Mouse (Mus musculus) monocyte, adult 2 months (primary cell): ENCODE data around the gene Madd.

ENCODE experiments used
- DNase-seq, 2 experiments: peaks; one replicate each; pipeline ENCODE4 v3.0.0; 2022; ENCODE audit warnings: low spot score in 2 of 2, low read depth in 1 of 2

Madd gene

DNA sequence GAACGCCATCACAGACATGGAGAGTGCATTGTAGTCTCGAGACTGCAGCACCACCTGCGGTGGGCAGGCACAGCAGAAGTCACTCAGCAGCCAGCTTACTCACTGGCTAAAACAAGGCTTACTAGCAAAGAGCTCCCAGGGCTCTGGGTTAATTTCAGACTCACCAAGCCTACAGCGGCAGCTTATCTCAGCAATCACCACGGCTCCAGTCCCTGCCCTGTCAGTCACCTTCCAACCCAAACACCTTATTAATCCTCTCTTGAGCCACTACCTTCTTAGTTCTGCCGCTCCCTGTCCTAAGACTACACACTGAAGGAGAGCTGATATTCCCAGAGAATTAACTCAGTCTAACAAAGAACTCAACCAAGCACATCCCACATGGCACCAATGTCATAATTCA, 7.4 kb downstream of the Madd start:
- no peak for DNase-seq

DNA sequence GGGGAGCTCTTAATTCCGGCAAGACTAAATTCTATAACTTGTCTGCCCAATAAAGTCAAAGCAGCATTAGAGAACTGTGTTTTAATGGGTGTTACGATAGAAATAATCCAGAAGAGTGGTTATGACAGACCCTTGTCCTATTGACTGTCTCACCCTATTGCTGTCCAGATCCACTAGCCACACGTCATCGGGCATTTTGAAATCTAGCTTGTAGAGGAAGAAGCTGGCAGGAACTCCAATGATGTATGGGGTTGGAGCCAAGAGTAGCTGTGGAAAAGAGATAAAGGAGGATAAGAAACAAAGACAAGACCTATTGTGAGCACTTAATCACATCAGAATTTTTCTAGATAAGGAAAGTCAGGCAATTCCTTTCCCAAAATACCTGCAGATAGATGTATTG, 8.1 kb downstream of the Madd start:
- no peak for DNase-seq

DNA sequence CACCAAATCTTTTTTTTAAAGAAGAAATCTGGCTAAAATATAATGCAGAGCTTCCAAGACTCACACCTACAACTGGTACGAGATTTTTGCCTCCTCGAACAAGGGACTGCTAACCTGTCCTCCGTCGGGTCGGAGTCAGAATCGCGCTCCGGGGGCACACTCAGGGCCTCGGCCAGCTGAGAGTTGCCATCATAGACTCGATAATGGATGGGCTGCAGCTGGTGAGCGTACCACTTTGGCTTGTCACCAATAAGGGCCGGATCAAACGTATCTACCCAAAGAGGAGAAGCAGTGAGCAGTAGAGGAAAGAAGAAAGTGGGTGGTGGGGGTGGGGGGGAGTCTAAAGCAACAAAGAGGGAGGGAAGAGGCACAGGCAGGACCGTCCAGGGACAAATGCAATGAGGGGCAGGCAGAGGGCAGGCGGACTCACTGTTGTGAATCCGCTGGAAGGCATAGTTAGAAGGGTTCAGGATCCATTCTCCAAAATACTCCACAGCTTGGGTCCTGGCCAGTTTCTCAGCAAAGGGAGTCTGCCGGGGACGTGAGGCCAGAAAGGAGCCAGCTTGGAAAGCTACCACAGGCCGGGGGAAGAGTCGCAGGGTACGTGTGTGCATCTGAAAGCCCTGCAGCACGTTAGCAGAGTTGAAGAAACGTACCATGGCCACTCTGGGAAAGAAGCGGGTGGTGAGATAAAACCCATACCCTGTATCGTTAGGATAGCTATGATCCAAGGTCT, 13.9 kb downstream of the Madd start:
- DNase-seq = no peak

DNA sequence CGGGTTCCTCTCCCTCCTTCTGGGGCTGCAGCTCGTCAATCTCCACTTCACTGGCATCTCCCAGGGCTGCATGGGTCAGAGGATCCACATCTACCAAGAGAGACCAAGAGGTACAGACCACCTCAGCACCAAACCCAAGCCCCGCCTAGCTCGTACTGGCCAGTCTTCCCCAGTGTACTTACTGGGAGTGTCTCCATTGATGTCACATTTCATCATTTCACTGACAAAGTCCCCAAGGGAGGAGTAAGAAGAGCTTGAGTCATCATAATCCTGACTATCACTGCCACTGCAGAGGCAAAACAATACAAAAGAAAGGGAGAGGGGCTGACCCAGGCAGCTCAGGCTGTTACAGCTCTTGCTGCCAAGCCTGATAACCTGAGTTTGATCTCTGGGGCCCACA, 16.0 kb downstream of the Madd start:
- DNase-seq = no peak

DNA sequence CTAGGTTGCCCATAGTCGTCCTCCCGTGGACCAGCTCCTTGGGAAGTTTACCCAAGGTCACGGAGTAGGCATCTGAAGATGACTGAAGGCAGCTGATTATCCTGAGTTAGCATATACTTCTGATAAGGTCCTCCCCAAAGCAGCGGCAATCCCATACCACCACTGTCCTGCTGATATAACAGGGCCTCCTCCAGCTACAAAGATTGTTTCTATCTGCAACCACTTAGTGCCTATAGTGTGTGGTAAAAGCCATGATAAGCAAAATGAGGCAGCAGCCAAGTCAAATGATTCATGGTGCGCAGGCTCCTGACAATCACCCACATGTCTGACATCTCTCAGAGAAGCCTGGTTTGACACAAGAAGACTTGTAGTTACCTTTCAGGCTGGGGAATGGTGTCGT, 18.6 kb downstream of the Madd start:
- no peak for DNase-seq

DNA sequence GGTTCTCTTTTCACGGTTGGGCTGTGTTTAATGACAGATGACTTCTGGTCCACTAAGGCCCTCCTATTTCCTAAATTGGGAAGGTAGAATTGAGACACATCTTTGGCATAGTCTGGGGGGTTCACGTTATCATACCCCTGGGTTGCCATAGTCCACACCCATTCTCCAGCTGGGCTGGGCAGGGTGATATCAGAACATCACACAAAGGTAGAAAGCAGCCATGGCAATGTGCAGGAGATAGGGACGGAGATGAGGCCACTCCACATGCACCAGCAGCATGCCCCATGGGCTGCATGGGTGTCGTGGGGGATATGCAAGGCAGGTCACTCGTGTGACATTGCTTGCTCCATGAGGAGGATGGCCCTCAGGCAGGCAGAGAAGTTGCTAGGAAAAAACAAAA, 20.1 kb downstream of the Madd start:
- no peak for DNase-seq

DNA sequence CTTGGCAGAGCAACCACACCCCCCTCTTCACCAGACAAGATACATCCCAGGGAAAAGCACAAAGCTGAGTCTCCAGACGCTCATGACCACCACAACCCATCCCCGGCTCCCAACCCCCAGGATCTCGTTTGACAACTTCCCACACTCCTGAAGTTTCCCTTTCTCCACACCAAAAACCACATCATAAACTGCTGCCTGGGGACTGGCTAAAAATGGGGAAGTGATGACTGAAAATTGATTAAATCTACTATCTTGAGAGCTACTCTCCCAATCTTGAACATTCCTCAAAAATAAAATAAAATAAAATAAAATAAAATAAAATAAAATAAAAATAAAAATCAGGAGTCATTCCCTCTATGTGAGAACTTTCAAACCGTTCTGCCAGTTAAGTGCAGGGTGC, 20.7 kb downstream of the Madd start:
- no peak for DNase-seq

DNA sequence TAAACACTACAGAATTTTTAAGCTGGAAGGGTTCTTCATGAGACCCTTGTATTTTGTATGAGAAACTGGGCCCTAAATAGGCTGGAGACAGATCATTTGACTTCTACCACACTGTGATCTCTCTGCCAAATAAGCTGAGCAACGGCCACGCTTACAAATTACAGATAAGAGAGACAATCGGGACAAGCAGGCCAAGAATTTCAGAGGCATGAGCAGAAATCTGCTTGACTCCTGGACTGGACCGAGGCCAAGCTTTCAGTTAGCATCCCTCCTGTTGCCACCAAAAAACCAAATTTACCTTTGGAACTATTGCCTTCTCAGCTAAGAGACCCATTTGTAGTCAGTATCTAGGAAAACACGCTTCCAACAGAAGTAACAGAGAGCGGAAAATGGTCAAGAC, 23.0 kb downstream of the Madd start:
- DNase-seq = no peak

DNA sequence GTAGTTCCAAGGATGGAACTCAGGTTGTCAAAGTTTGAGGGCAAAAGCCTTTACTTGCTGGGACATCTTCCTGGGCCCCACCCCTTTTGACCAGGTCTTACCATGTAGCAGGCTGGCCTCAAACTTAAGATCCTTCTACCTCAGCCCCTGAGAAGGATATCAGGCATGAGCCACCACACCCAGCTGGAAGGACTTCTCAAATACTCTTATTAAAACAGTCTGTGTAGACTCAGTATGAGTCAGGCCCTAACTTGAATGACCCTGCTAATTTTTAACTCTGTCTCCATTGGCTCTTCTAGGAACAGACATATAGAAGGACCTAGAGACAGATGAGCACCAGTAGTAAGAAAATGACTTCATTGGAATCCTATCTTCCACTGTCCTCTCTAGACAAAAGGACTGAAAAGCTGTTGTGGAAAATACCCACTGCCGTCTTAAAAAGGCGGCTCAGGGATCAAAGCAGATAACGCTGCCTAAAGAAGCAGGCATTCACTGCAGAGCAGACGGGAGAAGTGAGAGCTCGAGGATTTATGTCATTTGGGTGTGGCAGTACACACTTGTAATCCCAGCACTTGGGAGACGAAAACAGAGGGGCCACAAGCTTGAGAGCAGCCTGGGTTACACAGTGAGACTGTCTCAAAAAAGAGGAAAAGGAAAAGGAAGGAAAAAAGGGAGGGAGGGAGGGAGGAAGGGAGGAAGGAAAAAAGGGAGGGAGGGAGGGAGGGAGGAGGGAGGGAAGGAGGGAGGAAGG, 26.5 kb downstream of the Madd start:
- DNase-seq = no peak

DNA sequence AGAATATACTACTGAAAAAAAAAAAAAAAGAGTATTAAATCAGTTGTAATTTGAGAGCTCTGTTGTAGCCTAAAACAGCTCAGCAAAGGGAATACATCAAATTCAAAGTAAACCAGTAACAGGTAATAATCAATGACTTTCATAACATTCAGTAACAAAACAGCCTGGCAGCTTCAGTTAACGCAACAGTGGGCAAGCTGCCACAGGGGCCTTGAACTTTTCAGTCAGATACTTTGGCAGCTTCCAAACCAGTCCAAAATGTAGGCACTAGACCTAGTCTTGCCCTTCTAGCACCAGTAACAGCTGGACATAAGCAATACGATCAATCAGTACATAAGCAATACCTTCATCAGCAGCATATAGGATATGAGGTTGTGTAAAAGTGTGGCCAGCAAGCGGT, 29.5 kb downstream of the Madd start:
- DNase-seq = no peak

DNA sequence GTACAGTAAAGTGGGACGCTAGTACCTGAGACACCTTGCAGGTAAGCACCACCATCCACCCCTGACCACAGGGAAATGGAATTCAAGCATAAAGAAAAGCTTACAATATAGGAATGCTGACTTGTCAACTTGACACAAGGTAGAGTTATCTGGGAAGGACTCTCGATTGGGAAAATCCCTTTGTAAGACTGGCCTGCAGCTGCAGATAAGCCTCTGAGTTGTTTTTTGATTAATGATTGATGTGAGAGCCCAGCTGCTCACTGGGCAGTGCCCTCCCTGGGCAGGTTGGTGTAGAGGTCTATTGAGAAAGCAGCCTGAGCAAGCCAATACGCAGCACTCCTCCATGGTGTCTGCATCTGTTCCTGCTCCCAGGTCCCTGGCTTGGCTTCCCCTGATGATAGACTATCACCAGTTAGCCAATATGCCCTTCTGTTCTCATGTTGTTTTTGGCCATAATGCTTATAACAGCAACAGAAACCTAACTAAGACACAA, 30.7 kb downstream of the Madd start:
- DNase-seq = no peak

DNA sequence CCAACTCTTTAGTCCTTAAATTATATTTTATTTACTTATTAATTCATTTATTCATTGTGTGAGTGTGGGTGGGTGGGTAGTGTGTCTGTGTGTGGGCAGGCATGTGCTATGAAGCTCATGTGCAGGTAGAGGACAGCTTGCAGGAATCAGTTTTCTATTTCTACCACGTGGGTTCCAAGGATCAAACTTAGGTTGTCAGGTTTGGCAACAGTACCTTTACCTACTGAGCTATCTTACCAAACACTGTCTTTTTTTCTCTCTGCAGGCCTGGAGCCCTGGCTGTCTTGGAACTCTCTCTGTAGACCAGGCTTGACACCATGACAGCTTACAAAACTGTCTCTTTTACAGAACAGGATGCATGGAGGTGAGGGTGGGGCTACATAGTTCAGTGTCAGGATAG, 32.3 kb downstream of the Madd start:
- no peak for DNase-seq

DNA sequence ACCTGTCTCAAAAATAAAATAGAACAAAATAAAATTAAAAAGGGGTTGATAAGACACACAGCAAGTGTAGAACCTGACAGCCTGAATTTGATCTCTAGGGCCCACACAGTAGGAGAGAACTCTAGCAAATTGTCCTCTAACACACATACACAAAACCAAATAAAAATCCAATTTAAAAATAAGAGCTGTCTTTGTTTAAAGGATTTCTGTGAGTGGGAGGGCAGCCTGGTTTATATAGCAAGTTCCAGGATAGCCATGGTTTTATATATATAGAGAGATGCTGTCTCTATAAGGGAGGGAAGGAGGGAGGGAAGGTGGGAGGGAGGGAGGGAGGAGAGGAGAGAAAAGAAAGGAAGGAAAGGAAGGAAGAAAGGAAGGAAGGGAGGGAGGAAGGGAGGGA, 35.5 kb downstream of the Madd start:
- no peak for DNase-seq

DNA sequence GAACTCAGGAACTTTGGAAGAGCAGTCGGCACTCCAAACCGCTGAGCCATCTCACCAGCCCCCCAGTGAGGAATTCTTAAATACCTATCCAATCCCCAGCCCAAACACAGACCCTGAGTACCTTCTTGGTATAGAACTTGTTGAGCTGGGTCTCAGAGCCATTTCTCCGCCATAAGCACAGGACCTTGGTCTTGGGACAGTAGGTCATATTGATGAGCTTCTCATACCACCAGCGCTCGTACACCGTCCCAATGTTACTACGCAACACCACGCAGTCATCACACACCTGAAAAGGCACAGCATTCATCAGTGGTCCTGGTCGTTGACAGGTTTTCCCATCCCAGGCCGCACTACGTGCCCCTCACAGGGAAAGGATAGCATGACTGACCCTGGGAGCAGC, 40.2 kb downstream of the Madd start:
- no peak for DNase-seq

DNA sequence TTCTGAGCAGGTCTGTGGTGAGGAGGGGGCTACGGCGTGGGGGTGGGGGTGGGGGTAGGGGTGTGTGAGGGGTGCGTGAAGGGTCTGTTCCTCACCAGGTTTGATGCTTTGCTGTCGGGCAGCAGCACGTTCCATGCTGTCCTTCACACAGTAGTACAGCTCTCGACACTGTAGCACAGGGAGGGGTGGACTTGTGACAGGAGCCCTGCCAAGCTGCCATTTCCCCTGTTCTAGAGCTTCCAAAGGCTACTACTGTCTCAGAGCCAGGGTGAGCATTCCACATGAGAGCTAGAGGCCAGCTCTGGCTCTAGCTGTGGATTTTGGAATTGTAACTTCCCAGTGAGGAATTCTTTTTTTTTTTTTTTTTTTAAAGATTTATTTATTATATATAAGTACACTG, 40.7 kb downstream of the Madd start:
- no peak for DNase-seq

DNA sequence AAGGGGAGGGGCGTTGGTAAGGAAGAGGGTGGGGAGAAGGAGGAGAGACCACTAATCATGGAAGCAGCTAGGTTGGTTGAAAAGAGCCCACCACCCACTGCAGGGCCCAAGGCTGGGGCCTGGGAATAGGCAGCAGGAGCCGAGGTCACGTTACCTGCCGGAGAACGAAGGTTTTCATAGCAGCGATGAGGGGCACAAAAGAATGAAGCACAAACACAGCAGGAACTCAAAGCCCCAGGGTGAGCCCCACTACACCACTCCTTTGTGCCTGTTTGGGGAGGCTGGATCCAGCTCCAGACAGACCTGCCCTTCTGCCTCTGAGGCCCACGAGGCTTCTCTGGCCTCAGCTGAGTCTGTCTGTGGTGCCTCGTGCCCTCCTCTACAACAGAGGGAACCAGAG, 43.9 kb downstream of the Madd start:
- no peak for DNase-seq

DNA sequence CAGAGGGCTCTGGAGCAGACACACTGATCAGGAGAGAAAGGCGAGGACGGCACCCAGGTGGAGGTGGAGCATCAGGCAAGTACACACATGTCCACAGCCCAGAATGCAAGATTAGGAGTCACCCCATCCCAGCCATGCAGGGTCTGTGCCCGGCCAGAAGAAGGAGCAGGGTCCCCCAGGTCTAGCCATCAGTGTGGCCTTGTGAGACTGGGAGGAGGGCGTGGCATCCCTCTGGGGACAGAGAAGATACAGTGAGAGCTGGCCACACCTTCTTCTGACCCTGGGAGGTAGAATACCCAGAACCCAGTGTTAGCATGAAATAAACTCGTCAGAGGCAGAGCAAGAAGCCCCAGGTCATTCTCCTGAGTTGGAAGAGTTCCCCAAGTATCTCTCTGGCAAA, 44.3 kb downstream of the Madd start:
- no peak for DNase-seq

DNA sequence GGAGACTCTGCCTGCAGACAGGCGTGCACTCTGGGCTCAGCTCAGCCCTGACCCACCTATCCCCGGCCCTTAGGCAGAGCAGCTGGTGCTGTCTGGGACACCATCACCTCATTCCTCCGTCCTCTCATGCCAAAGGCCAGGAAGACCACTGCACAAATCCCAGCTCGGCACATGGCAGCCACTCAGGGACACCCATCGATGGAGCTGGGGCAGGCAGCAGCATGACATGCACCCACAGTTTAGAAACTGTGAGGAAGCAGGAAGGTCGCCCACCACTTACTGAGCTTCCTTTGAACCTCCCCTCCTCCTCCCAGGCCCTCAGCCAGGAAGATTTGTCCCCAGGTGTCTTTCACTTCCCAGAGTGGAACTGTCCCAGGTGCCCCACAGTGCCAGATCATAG, 46.2 kb downstream of the Madd start:
- no peak for DNase-seq

DNA sequence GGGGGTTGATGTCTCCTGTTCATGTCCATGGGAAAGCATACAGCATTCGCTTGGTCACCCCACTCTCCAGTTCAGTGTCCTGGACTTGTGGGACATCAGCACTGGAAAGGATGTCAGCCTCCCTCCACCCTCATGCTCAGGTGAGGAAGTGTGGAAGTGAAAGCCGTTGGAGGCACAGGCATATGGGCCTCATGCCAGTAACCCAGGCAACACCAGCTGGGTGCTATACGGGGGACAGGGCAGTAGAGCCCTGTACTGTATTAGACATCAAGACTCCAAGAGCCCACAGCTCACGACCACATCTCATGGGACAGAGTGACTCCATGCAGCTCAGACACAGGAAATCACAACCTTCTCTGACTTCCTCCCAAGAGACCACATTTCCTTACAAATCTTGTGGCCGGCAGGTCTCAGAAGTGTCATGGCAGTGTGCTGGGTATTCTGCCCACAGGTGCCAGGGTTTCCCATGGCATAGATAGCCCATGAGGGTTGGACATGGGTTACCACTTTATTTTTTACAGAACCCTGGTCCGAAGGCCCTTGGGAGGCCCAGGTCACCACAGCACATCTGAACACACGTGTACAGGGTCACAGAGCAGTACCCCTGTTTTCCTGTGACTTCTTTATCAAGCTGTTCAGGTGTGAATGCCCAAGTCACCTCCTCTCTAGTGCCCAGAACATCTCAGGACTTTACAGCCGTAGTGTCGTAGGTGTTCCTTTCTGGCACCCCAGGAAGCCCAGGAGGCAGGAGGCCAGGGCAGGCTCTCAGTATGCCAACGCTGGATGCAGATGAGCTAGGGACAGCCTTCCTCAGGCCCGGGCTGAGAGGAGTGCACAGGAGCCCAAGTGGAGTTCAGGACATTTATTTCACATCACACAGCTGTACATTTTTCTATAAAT, 46.9 kb downstream of the Madd start:
- no peak for DNase-seq

DNA sequence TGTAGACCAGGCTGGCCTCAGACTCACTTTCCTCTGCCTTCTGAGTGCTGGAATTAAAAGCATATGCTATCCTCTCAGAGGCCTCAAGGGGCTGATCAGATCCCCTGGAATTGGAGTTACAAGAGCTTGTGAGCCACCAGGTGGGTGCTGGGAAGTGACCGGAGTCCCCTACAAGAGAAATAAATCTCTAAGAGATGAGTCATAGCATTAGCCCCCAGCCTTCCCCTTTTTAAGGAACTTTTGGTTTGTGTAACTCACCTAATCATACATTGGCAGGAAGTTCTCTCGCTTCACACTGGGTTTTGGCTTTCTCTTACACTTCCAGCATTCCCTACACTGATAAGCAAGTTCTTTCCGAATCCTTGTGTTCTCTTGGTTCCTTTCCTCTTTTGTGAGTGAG, 51.6 kb downstream of the Madd start:
- DNase-seq = no peak

DNA sequence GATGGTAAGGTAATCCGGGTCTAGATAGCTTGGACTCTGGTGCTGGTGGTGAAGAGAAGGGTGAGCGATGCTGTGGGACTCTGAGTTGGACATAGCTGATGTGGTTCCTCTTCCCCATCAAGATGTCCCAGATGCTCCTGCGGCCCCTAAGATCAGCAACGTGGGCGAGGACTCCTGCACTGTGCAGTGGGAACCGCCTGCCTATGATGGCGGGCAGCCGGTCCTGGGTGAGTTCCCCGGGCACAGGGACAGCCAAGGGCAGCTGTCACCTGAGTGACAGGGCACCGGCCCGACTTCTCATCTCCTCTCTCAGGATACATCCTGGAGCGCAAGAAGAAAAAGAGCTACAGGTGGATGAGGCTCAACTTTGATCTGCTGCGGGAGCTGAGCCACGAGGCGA, 52.4 kb downstream of the Madd start:
- no peak for DNase-seq

DNA sequence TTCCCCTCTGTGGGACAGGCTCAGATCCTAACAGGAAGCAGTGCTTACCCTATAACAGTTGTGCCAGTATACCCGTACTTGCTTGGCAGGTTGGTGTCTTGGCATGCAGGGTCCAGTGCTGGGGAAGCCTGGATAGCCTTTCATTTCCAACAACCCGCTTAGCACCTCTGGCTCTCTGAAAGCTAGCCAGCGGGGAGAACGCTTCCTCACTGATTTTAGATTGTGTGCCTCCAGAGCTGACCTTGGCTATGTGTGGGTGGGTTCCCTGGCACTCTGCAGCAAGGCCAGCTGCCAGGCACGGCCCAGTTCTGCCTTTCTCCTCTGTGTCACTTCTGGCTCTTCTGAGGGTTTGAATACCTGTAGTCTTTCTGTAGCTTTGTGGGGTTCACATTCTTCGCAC, 53.5 kb downstream of the Madd start:
- DNase-seq = no peak
